Comparison of ENCODE assay signal across 11 mouse cellular contexts in the genomic region with DNA sequence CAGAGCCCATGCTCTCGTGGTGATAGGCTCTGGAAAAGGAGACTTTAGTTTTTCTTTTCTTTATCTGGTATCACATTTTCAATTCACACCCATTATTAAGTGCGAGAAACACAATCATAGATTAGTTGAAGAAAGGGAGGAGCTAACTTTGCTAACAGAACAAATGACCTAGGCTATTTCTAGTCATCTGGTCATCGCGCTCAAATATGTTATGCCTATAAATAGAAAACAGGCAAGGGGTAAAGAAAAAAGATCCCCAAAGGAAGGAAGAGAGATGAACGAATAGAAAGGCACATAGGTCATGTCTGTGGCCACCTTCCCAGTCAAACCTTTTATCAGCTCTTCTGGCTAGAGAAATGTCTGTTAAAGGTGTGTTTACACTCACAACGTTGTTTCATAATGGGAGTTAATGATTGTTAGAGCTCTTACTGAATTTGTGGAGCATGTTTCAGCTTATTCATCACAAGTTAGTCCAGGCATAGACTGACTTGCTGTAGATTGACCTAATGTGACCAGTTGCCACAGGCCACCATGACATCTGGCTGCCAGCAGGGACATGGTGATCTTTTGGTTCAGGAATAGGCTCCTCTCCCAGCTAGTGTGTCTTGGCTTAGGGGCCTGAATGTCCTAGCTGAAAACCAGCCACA.
DNase-seq lines count a peak whose midpoint lies in the region; ATAC-seq and TF ChIP-seq lines count a peak whose summit lies in the region.
"Had no signal": no experiment of that assay in that cellular context is flagged by ENCODE, and none has a peak within 500 bp of the region (broad histone marks: within the 10 kb centered on the region; RNA-seq: fewer than 3 reads in every experiment).

No protein-coding gene starts in this region.

- intact Hi-C loops in left cerebral cortex, postnatal 10 days (cut with DNase I): loop anchor here (10.0 kb wide), 1 partner anchor 729 kb away; no protein-coding TSS in a partner anchor

- peak; percentile 71 for DNase-seq in kidney, adult 2 months
- peak; percentile 35 for DNase-seq in heart, adult 8-10 months (ENCODE audit: low spot score)
- peak; percentile 34 for DNase-seq in lung, postnatal 25 days (ENCODE audit: low spot score)
- no peak for DNase-seq in left cerebral cortex, postnatal 10 days (ENCODE audit: extremely low spot score in 1 of 2, low spot score in 2 of 2)
- no peak for DNase-seq in frontal cortex, postnatal 14 days (ENCODE audit: low spot score in 2 of 2)
- DNase-seq: adrenal gland, adult 8-10 months had no signal

- H3K4me3 ChIP-seq in kidney, adult 2 months (ENCODE audit: insufficient read depth, low read depth, low read length): no peak overlapping the region
- no peak overlapping the region for H3K4me3 ChIP-seq in kidney, embryonic 15.5 days (replicated peaks)
- no peak overlapping the region for H3K4me3 ChIP-seq in heart, embryonic 16.5 days (ENCODE audit: low read length)
- H3K4me3 ChIP-seq: forebrain, embryonic 10.5 days had no signal

- H3K27ac ChIP-seq in kidney, adult 2 months (ENCODE audit: insufficient read depth, low read depth, low read length): no peak overlapping the region
- no peak overlapping the region for H3K27ac ChIP-seq in kidney, embryonic 15.5 days
- H3K27ac ChIP-seq in heart, embryonic 16.5 days (ENCODE audit: low read length): peak overlapping the region; percentile 64
- H3K27ac ChIP-seq: forebrain, embryonic 10.5 days; kidney, postnatal 0 days had no signal

- no peak for ATAC-seq in kidney, embryonic 15.5 days (replicated peaks; ENCODE audit: low FRiP score)
- ATAC-seq in heart, embryonic 16.5 days (replicated peaks; ENCODE audit: extremely low read depth, insufficient read depth, low FRiP score): no peak
- ATAC-seq: Patski had no signal

- no peak overlapping the region for H3K4me2 ChIP-seq in kidney, embryonic 15.5 days
- no peak overlapping the region for H3K4me2 ChIP-seq in heart, embryonic 16.5 days (ENCODE audit: low read depth, low read length)

- H3K9ac ChIP-seq in kidney, embryonic 15.5 days: no peak overlapping the region
- no peak overlapping the region for H3K9ac ChIP-seq in heart, embryonic 16.5 days (ENCODE audit: low read length)

- TF ChIP-seq POLR2A in kidney, adult 2 months (IDR thresholded peaks at IDR 0.05; ENCODE audit: low read depth, low read length): no peak

- H3K9me3 ChIP-seq in kidney, embryonic 15.5 days (replicated peaks): no peaks in the 10 kb centered on the region
- no peaks in the 10 kb centered on the region for H3K9me3 ChIP-seq in heart, embryonic 16.5 days (replicated peaks; ENCODE audit: control insufficient read depth, low read length)
- H3K9me3 ChIP-seq: forebrain, embryonic 10.5 days had no signal

- WGBS in kidney, adult 2 months: 56% methylated on average over 6 of the region's 6 CpGs
- 76% methylated on average over 6 of the region's 6 CpGs for WGBS in kidney, embryonic 15.5 days
- WGBS in heart, embryonic 16.5 days: 25% methylated on average over 6 of the region's 6 CpGs

- no peaks in the 10 kb centered on the region for H3K27me3 ChIP-seq in kidney, adult 2 months (replicated peaks; ENCODE audit: control insufficient read depth, insufficient read depth, low read length)
- H3K27me3 ChIP-seq in kidney, embryonic 15.5 days: no peaks in the 10 kb centered on the region
- H3K27me3 ChIP-seq in heart, embryonic 16.5 days (ENCODE audit: control insufficient read depth, insufficient read depth, low read length): no peaks in the 10 kb centered on the region
- H3K27me3 ChIP-seq: Patski had no signal

- no peak; the same call in 1 of the 2 replicates for TF ChIP-seq CTCF in kidney, adult 2 months (conservative IDR thresholded peaks at IDR 0.05; ENCODE audit: insufficient read depth, insufficient read length, low read depth, low read length)

- H3K4me1 ChIP-seq in kidney, adult 2 months (ENCODE audit: control insufficient read depth, insufficient read depth, low read length): peaks cover 17% of the 10 kb centered on the region
- peaks cover 15% of the 10 kb centered on the region; the same call in 1 of the 2 replicates for H3K4me1 ChIP-seq in kidney, embryonic 15.5 days
- H3K4me1 ChIP-seq in heart, embryonic 16.5 days (ENCODE audit: control insufficient read depth, insufficient read depth, low read length): peaks cover 22% of the 10 kb centered on the region

- no peaks in the 10 kb centered on the region for H3K36me3 ChIP-seq in kidney, adult 2 months (ENCODE audit: control insufficient read depth, insufficient read depth, low read length)
- no peaks in the 10 kb centered on the region for H3K36me3 ChIP-seq in kidney, embryonic 15.5 days
- no peaks in the 10 kb centered on the region for H3K36me3 ChIP-seq in heart, embryonic 16.5 days (ENCODE audit: control insufficient read depth, insufficient read depth)
- H3K36me3 ChIP-seq: forebrain, embryonic 10.5 days had no signal

Comparison
In these comparisons a context has a peak if more than half of its experiments do, and no peak if none do; other contexts are left out.
1. DNase-seq: peak in kidney, adult 2 months (single experiment), heart, adult 8-10 months (single experiment) and lung, postnatal 25 days (single experiment); none in left cerebral cortex, postnatal 10 days (0 of 2) and frontal cortex, postnatal 14 days (0 of 2).